Mouse (Mus musculus) embryo, embryonic 10 days (tissue): ENCODE measurements around the gene Selenoh.

ENCODE experiments used
- DNase-seq: peaks from one replicate; pipeline ENCODE4 v3.0.0-alpha.2; 2015; ENCODE audit warnings: low spot score

Selenoh gene

GRCm38 (mm10) chr2:84669828-84670568 lies 572 bp downstream of the Selenoh start:
- peak; percentile 72 for DNase-seq

- DNase-seq: peak; percentile 32
Measured at GRCm38 (mm10) chr2:84666081-84666480, 4.5 kb downstream of the Selenoh start.

- peak; percentile 81 for DNase-seq
Measured at GRCm38 (mm10) chr2:84662866-84663265, 7.7 kb downstream of the Selenoh start.

GRCm38 (mm10) chr2:84660253-84660652 lies 10.3 kb downstream of the Selenoh start:
- DNase-seq: peak; percentile 72

GRCm38 (mm10) chr2:84658806-84659205 lies 11.8 kb downstream of the Selenoh start, which contains the start of gene Btbd18:
Gene Btbd18, plus strand, starts transcription at chr2:84659079.
- DNase-seq: no peak

- DNase-seq: no peak
Measured at GRCm38 (mm10) chr2:84655864-84656263, 14.7 kb downstream of the Selenoh start.

- DNase-seq: no peak
Measured at GRCm38 (mm10) chr2:84653354-84653753, 17.2 kb downstream of the Selenoh start.

- peak; percentile 93 for DNase-seq
Measured at GRCm38 (mm10) chr2:84650464-84651195, 19.9 kb downstream of the Selenoh start, which contains the start of gene Ctnnd1. Gene Ctnnd1, minus strand, starts transcription at chr2:84650765.

GRCm38 (mm10) chr2:84649674-84650073 lies 20.9 kb downstream of the Selenoh start:
- DNase-seq: peak; percentile 39

GRCm38 (mm10) chr2:84648369-84648768 lies 22.2 kb downstream of the Selenoh start:
- peak; percentile 51 for DNase-seq

GRCm38 (mm10) chr2:84647051-84647568 lies 23.5 kb downstream of the Selenoh start:
- DNase-seq: no peak

GRCm38 (mm10) chr2:84646138-84646537 lies 24.4 kb downstream of the Selenoh start:
- no peak for DNase-seq

GRCm38 (mm10) chr2:84640833-84641232 lies 29.7 kb downstream of the Selenoh start:
- no peak for DNase-seq

GRCm38 (mm10) chr2:84638428-84639220 lies 31.9 kb downstream of the Selenoh start:
- DNase-seq: no peak

GRCm38 (mm10) chr2:84637452-84638165 lies 33.0 kb downstream of the Selenoh start:
- no peak for DNase-seq

- DNase-seq: peak; percentile 77
Measured at GRCm38 (mm10) chr2:84636231-84636741, 34.3 kb downstream of the Selenoh start.

- DNase-seq: peak; percentile 79
Measured at GRCm38 (mm10) chr2:84635611-84636010, 35.0 kb downstream of the Selenoh start.

GRCm38 (mm10) chr2:84634934-84635482 lies 35.6 kb downstream of the Selenoh start:
- peak; percentile 71 for DNase-seq

GRCm38 (mm10) chr2:84634006-84634405 lies 36.6 kb downstream of the Selenoh start:
- DNase-seq: no peak

GRCm38 (mm10) chr2:84632999-84633398 lies 37.6 kb downstream of the Selenoh start:
- DNase-seq: peak; percentile 55

GRCm38 (mm10) chr2:84632001-84632400 lies 38.6 kb downstream of the Selenoh start:
- no peak for DNase-seq
